Mouse (Mus musculus) ES-E14 (cell line): Measurements from ENCODE around the gene Tpbgl. TPM values are rescaled to one million over a fixed set of nuclear protein-coding genes. Genes with fewer than 3 reads are reported as not detected.

Experiments used
- DNase-seq: peaks from one replicate; pipeline ENCODE4 v3.0.0-alpha.2; 2013; ENCODE audit warnings: low read depth, low spot score
- H3K27ac ChIP-seq: 2 replicates; pipeline ENCODE4 v1.5.1; 2012; ENCODE audit warnings: low read depth, mild to moderate bottlenecking, low read length, moderate library complexity, mixed read lengths; ENCODE audit not compliant: poor library complexity, insufficient read depth, severe bottlenecking
- H3K36me3 ChIP-seq: 2 replicates; pipeline ENCODE4 v1.6.1; 2012; ENCODE audit warnings: mild to moderate bottlenecking, low read length, moderate library complexity, mixed read lengths; ENCODE audit not compliant: control insufficient read depth, poor library complexity, insufficient read depth, severe bottlenecking
- H3K4me1 ChIP-seq, 2 experiments: fragments of 150-350 bp in 1 of 2; sonication (generic) in 1 of 2; 2 replicates each; pipeline ENCODE4 v1.6.1; 2012; ENCODE audit warnings: low read length in 2 of 2, mild to moderate bottlenecking in 1 of 2, mixed read lengths in 1 of 2; ENCODE audit not compliant: control insufficient read depth in 2 of 2, insufficient read depth in 2 of 2, poor library complexity in 1 of 2
- H3K4me3 ChIP-seq, 2 experiments: fragments of 150-350 bp in 1 of 2; sonication (generic) in 1 of 2; 2 replicates each; pipeline ENCODE4 v1.5.1; 2012; ENCODE audit warnings: low read length in 2 of 2, low read depth in 1 of 2, mild to moderate bottlenecking in 1 of 2, mixed read lengths in 1 of 2; ENCODE audit not compliant: insufficient read depth in 1 of 2, poor library complexity in 1 of 2, severe bottlenecking in 1 of 2
- H3K9ac ChIP-seq: 2 replicates; pipeline ENCODE4 v1.6.1; 2012; ENCODE audit warnings: low read depth, mild to moderate bottlenecking, low read length, mixed read lengths; ENCODE audit not compliant: poor library complexity, insufficient read depth, severe bottlenecking
- H3K9me3 ChIP-seq: fragments of 150-350 bp; sonication (generic); 2 replicates; pipeline ENCODE4 v1.6.1; 2012; ENCODE audit warnings: low read depth, mild to moderate bottlenecking, low read length; ENCODE audit not compliant: control insufficient read depth, insufficient read depth
- CHD2 ChIP-seq: IDR thresholded peaks from 2 replicates; pipeline ENCODE4 v1.6.1; 2014; ENCODE audit warnings: mild to moderate bottlenecking, low read depth, low read length, inconsistent platforms
- HCFC1 ChIP-seq: IDR thresholded peaks from 2 replicates; pipeline ENCODE4 v1.6.1; 2012; ENCODE audit warnings: low read length, inconsistent platforms, borderline replicate concordance; ENCODE audit not compliant: insufficient read depth
- MAFK ChIP-seq: IDR thresholded peaks from 2 replicates; pipeline ENCODE4 v1.6.1; 2014; ENCODE audit warnings: mild to moderate bottlenecking, low read depth, low read length, inconsistent platforms; ENCODE audit not compliant: insufficient read depth
- ZC3H11A ChIP-seq: IDR thresholded peaks from 2 replicates; pipeline ENCODE4 v1.6.1; 2012; ENCODE audit warnings: low read depth, mild to moderate bottlenecking, inconsistent platforms, low read length, borderline replicate concordance
- ZNF384 ChIP-seq: IDR thresholded peaks from 2 replicates; pipeline ENCODE4 v1.6.1; 2012; ENCODE audit warnings: low read depth, low read length, inconsistent platforms
- in situ Hi-C, 2 experiments: fragments of 600-800 bp; cut with MboI; formaldehyde crosslinking; loops; one replicate each; pipeline ENCODE4 v1.15.1; 2025; ENCODE audit warnings: low sequenced_read_pairs in 2 of 2, inconsistent platforms in 1 of 2; ENCODE audit not compliant: unreplicated experiment in 2 of 2
- total RNA-seq: library from RNA; depleted of rRNA; stranded (reverse); fragments of 300-350 nt; gene quantifications from 2 replicates; pipeline ENCODE4 v1.2.3, GENCODE M21; 2012

Tpbgl gene
- total RNA-seq, 1 experiment, result 0.27 TPM

DNA sequence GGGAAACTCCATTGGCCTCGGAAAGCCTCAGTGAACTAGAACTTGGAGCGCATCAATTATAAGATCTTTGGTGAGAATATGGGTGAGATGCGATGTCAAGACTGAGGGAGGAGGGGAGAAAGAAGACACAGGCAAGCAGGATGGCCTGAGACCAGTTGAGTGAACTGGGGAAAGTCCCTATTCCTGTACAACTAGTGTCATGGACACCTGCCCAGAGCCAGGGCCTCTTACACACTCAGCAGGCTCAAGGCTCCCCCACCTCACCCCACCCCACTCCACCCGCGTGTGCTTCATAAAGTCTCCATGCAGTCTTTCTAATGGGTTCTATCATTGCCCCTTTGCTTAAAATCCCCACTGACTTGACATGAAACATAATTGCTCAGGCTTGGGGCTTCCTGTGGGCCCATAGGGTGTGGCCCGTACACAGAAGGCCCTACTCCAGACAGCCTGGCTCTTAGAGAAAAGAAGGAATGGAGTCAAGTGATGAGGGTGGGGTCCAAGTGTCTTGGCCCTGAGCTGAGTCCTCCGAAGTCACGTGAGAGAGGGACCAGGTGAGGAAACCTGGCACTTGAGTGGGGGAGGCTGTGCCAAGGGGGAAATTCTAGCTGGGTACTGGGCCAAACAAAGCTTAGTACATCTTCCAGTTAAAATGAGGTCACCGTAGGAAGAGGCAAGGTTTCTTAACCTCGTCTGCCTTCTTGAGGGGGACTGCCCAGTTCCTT, 39.0 kb upstream of the Tpbgl start:
- Histone ChIP-seq H3K4me3 (no peak overlapping the region), H3K4me1 (0 out of 4 replicates have a peak, but pooled peaks cover 0 to 2% of the 10 kb centered on the region in 2 experiments), H3K27ac (no peak overlapping the region), H3K9me3 (no peaks in the 10 kb centered on the region), H3K9ac (no peak overlapping the region), H3K36me3 (no peaks in the 10 kb centered on the region)
- in situ Hi-C loops, result no loop called here
- DNase-seq, result no peak
- TF ChIP-seq CHD2 (no peak), HCFC1 (no peak), ZC3H11A (no peak), ZNF384 (no peak), MAFK (no peak)

- no peak overlapping the region for H3K4me3 ChIP-seq
- no peak for DNase-seq
- in situ Hi-C loops, result no loop called here
- H3K9ac ChIP-seq, result no peak overlapping the region
- no peak for TF ChIP-seq HCFC1
- TF ChIP-seq ZC3H11A, result no peak
- no peak for TF ChIP-seq MAFK
- TF ChIP-seq ZNF384, result no peak
- H3K27ac ChIP-seq, result no peak overlapping the region
- no peaks in the 10 kb centered on the region for H3K36me3 ChIP-seq
- 0 out of 4 replicates have a peak, but pooled peaks cover 0 to 2% of the 10 kb centered on the region in 2 experiments for H3K4me1 ChIP-seq
- no peaks in the 10 kb centered on the region for H3K9me3 ChIP-seq
These were observed 37.9 kb upstream of the Tpbgl start for GRCm38 (mm10) chr7:99664571-99665485.

DNA sequence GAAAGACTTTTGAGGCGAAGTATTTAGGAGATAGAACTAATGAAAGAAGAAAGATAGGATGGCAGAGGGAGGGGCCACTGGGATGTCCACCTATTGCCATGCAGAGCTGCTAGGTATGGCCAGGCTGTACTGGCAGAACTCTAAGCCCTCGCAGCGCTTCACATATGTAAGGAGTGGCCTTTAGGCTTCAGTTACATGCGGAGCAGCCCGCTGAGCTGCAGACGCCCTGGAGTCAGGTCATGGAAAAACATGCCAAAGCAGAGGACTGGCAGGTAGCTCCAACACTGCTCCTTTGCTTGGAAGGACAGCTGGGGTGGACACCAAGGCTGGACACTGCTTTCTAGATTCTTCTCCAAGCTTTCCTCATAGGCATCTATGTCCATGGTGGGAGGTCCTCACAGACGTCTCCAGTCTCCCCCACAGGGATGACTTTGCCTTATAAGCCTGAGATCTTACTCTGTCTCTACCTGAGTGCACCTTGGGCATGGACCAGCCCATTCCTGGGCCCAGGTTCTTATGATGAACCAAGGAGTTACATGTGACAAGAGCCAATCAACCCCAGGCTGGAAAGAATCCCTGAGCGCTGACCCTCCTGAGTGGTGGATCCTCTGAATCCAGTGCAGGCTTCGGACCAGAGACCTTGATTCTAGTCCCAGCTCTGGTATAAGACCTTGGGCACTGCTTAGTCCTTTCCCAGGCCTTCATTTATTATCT, 36.8 kb upstream of the Tpbgl start:
- Histone ChIP-seq H3K9ac (no peak overlapping the region), H3K27ac (no peak overlapping the region), H3K36me3 (no peaks in the 10 kb centered on the region), H3K9me3 (no peaks in the 10 kb centered on the region), H3K4me3 (no peak overlapping the region), H3K4me1 (0 out of 4 replicates have a peak, but pooled peaks cover 0 to 2% of the 10 kb centered on the region in 2 experiments)
- TF ChIP-seq HCFC1 (no peak), ZC3H11A (no peak), CHD2 (no peak), ZNF384 (no peak), MAFK (no peak)
- in situ Hi-C loops, result no loop called here
- no peak for DNase-seq

GRCm38 (mm10) chr7:99662311-99662710, 35.4 kb upstream of the Tpbgl start:
- TF ChIP-seq MAFK, result no peak
- TF ChIP-seq ZC3H11A, result no peak
- TF ChIP-seq CHD2, result no peak
- H3K4me3 ChIP-seq, result no peak overlapping the region
- no peak for DNase-seq
- H3K36me3 ChIP-seq, result no peaks in the 10 kb centered on the region
- H3K27ac ChIP-seq, result no peak overlapping the region
- H3K9ac ChIP-seq, result no peak overlapping the region
- 0 out of 4 replicates have a peak, but pooled peaks cover 0 to 2% of the 10 kb centered on the region in 2 experiments for H3K4me1 ChIP-seq
- H3K9me3 ChIP-seq, result no peaks in the 10 kb centered on the region
- in situ Hi-C loops, result no loop called here
